Mouse (Mus musculus): ENCODE data around the gene Gm10220.
"Not testable (repeated sequence)": the region's sequence is repeated elsewhere in the genome, so short reads cannot be mapped to it uniquely, and the experiment has no call there.

Gene Gm10220

GRCm38 (mm10) chr5:26121321-26121720 is at the start of gene Gm10220:
Gene Gm10220 (minus strand): TSS chr5:26121421.
- not testable (repeated sequence) for DNase-seq

- DNase-seq, result no peak
Observed at GRCm38 (mm10) chr5:26169855-26170254, 48.6 kb upstream of the Gm10220 start.

GRCm38 (mm10) chr5:26165791-26166165 is 44.6 kb upstream of the Gm10220 start:
- no peak for DNase-seq

GRCm38 (mm10) chr5:26165036-26165790 is 44.0 kb upstream of the Gm10220 start:
- DNase-seq, result no peak

GRCm38 (mm10) chr5:26157396-26158170 is 36.4 kb upstream of the Gm10220 start:
- peak; percentile 7 for DNase-seq

GRCm38 (mm10) chr5:26142891-26143290 is 21.7 kb upstream of the Gm10220 start:
- DNase-seq, result no peak

GRCm38 (mm10) chr5:26105262-26105661 is 16.0 kb downstream of the Gm10220 start, which contains the start of gene 5031410I06Rik:
Gene 5031410I06Rik (minus strand): TSS chr5:26105362.
- not testable (repeated sequence) for DNase-seq

- not testable (repeated sequence) for DNase-seq
Observed at GRCm38 (mm10) chr5:26089191-26089590, 32.0 kb downstream of the Gm10220 start, which contains the start of gene Gm10471. Gene Gm10471 (minus strand): TSS chr5:26089291.

GRCm38 (mm10) chr5:26079023-26079422 is 42.2 kb downstream of the Gm10220 start:
- DNase-seq, result not testable (repeated sequence)

- no peak for DNase-seq
Observed at GRCm38 (mm10) chr5:26070716-26071115, 50.5 kb downstream of the Gm10220 start.
